Mouse (Mus musculus) midbrain, embryonic 13.5 days (tissue): ENCODE data around the gene Mmp24. TPM values are rescaled to one million over a fixed set of nuclear protein-coding genes. Genes with fewer than 3 reads are reported as not detected.

ENCODE experiments used
- ATAC-seq: fragments of 200-750 bp; cut with Nextera tagmentation; 2 replicates; pipeline ENCODE4 v1.8.0; 2017; ENCODE audit warnings: mild to moderate bottlenecking, moderate TSS enrichment, moderate library complexity
- H3K27ac ChIP-seq: fragments of 300-500 bp; sonication (generic); 2 replicates; pipeline ENCODE4 v1.5.1; 2015; ENCODE audit warnings: inconsistent platforms, mild to moderate bottlenecking, moderate library complexity
- H3K27me3 ChIP-seq: fragments of 300-500 bp; sonication (generic); 2 replicates; pipeline ENCODE4 v1.6.1; 2015; ENCODE audit warnings: mild to moderate bottlenecking, inconsistent platforms
- H3K36me3 ChIP-seq: fragments of 300-500 bp; sonication (generic); 2 replicates; pipeline ENCODE4 v1.6.1; 2015; ENCODE audit warnings: mild to moderate bottlenecking, inconsistent platforms
- H3K4me1 ChIP-seq: fragments of 300-500 bp; sonication (generic); replicated peaks from 2 replicates; pipeline ENCODE4 v1.6.1; 2015; ENCODE audit warnings: inconsistent platforms
- H3K4me2 ChIP-seq: fragments of 300-500 bp; sonication (generic); replicated peaks from 2 replicates; pipeline ENCODE4 v1.6.1; 2015; ENCODE audit warnings: moderate library complexity, mild to moderate bottlenecking, inconsistent platforms
- H3K4me3 ChIP-seq: fragments of 300-500 bp; sonication (generic); replicated peaks from 2 replicates; pipeline ENCODE4 v1.5.1; 2015; ENCODE audit warnings: mild to moderate bottlenecking, inconsistent platforms
- H3K9ac ChIP-seq: fragments of 300-500 bp; sonication (generic); replicated peaks from 2 replicates; pipeline ENCODE4 v1.6.1; 2015; ENCODE audit warnings: mild to moderate bottlenecking, inconsistent platforms
- H3K9me3 ChIP-seq: fragments of 300-500 bp; sonication (generic); 2 replicates; pipeline ENCODE4 v1.6.1; 2016; ENCODE audit warnings: mild to moderate bottlenecking, inconsistent platforms
- WGBS: fragments of 180-500 bp; shearing (Covaris S2); methylation state at CpG from one replicate; pipeline ENCODE4 v1.1.7; 2015; 5-methylcytosine and 5-hydroxymethylcytosine counted together
- polyA plus RNA-seq: library from polyadenylated mRNA; unstranded; fragments of >200 nt; fragmentation: Nextera tagmentation; extraction: Ambion mirVana; gene quantifications from 2 replicates; pipeline ENCODE4 v1.2.1, GENCODE M21; 2015

The Mmp24 gene
- polyA plus RNA-seq, 1 experiment from 2014 or later, result 9.4 TPM

- Histone ChIP-seq H3K9ac (no peak overlapping the region), H3K4me3 (no peak overlapping the region), H3K4me1 (no peaks in the 10 kb centered on the region), H3K4me2 (no peak overlapping the region), H3K27ac (no peak overlapping the region), H3K9me3 (no peaks in the 10 kb centered on the region), H3K36me3 (no peaks in the 10 kb centered on the region), H3K27me3 (no peaks in the 10 kb centered on the region)
- 66% methylated on average over 3 of the region's 3 CpGs for WGBS
- no peak for ATAC-seq
Observed at GRCm38 (mm10) chr2:155745487-155745886, 29.7 kb upstream of the Mmp24 start.

GRCm38 (mm10) chr2:155749394-155749793 lies 25.7 kb upstream of the Mmp24 start:
- peaks cover 13% of the 10 kb centered on the region for H3K27me3 ChIP-seq
- 90% methylated on average over 4 of the region's 4 CpGs for WGBS
- no peaks in the 10 kb centered on the region for H3K9me3 ChIP-seq
- H3K27ac ChIP-seq, result no peak overlapping the region
- H3K4me2 ChIP-seq, result no peak overlapping the region
- H3K4me1 ChIP-seq, result peaks cover 7% of the 10 kb centered on the region
- no peak overlapping the region for H3K4me3 ChIP-seq
- H3K36me3 ChIP-seq, result no peaks in the 10 kb centered on the region
- ATAC-seq, result no peak
- no peak overlapping the region for H3K9ac ChIP-seq

GRCm38 (mm10) chr2:155751014-155751786 lies 23.9 kb upstream of the Mmp24 start, which contains the start of gene Procr:
Gene Procr (plus strand): TSS chr2:155751117.
- Histone ChIP-seq H3K27ac (no peak within 1 kb of the TSS), H3K9me3 (no peaks in the 10 kb centered on the region), H3K9ac (peak within 1 kb of the TSS; percentile 57), H3K4me3 (peak within 1 kb of the TSS; percentile 29), H3K27me3 (peaks cover 13% of the 10 kb centered on the region), H3K36me3 (no peaks in the 10 kb centered on the region), H3K4me1 (peaks cover 7% of the 10 kb centered on the region), H3K4me2 (peak within 1 kb of the TSS; percentile 52)
- no peak for ATAC-seq
- WGBS, result 4% methylated on average over 25 of the region's 25 CpGs

- no peak overlapping the region for H3K9ac ChIP-seq
- 4% methylated on average over 1 of the region's 1 CpGs for WGBS
- H3K27me3 ChIP-seq, result peaks cover 11% of the 10 kb centered on the region
- H3K4me1 ChIP-seq, result peaks cover 6% of the 10 kb centered on the region
- no peak overlapping the region for H3K27ac ChIP-seq
- H3K36me3 ChIP-seq, result no peaks in the 10 kb centered on the region
- ATAC-seq, result no peak
- no peaks in the 10 kb centered on the region for H3K9me3 ChIP-seq
- no peak overlapping the region for H3K4me2 ChIP-seq
- H3K4me3 ChIP-seq, result no peak overlapping the region
Observed at GRCm38 (mm10) chr2:155755746-155756145, 19.4 kb upstream of the Mmp24 start.

GRCm38 (mm10) chr2:155756855-155757566 lies 18.1 kb upstream of the Mmp24 start:
- WGBS, result 64% methylated on average over 14 of the region's 14 CpGs
- no peaks in the 10 kb centered on the region for H3K9me3 ChIP-seq
- no peak overlapping the region for H3K9ac ChIP-seq
- no peak overlapping the region for H3K4me3 ChIP-seq
- H3K4me2 ChIP-seq, result no peak overlapping the region
- no peaks in the 10 kb centered on the region for H3K27me3 ChIP-seq
- no peak overlapping the region for H3K27ac ChIP-seq
- no peaks in the 10 kb centered on the region for H3K36me3 ChIP-seq
- ATAC-seq, result no peak
- H3K4me1 ChIP-seq, result no peaks in the 10 kb centered on the region

GRCm38 (mm10) chr2:155764679-155765418 lies 10.3 kb upstream of the Mmp24 start:
- Histone ChIP-seq H3K9ac (no peak overlapping the region), H3K4me2 (no peak overlapping the region), H3K36me3 (no peaks in the 10 kb centered on the region), H3K27me3 (0 out of 2 replicates have a peak, but pooled peaks cover 8% of the 10 kb centered on the region), H3K4me3 (no peak overlapping the region), H3K4me1 (no peaks in the 10 kb centered on the region), H3K9me3 (no peaks in the 10 kb centered on the region), H3K27ac (no peak overlapping the region)
- peak; percentile 89 for ATAC-seq
- 52% methylated on average over 13 of the region's 13 CpGs for WGBS

DNA sequence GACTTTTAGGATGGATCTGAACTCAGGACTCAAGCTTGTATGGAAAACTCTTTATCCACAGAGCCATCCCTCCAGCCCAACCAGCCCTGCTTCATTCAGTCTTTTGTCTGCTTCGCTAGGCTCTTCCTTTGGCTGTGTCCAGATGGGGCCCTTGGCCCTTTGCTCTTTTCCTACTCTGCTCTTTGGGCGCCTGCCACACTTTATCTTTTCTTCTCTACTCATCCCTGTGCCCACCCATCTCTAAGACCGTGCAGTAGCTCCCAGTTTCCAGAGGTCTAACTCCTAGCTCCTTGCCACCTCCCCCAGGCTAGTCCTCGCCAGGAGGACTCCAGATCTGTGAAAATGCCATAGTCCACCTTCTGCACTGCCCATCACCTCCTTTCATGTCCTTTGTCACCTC lies 1.5 kb upstream of the Mmp24 start:
- H3K27ac ChIP-seq, result no peak overlapping the region
- H3K4me2 ChIP-seq, result no peak overlapping the region
- no peak overlapping the region for H3K4me3 ChIP-seq
- H3K9me3 ChIP-seq, result no peaks in the 10 kb centered on the region
- H3K36me3 ChIP-seq, result no peaks in the 10 kb centered on the region
- no peak for ATAC-seq
- H3K4me1 ChIP-seq, result peaks cover 32% of the 10 kb centered on the region
- 61% methylated on average over 4 of the region's 4 CpGs for WGBS
- H3K9ac ChIP-seq, result no peak overlapping the region
- peaks cover 25% of the 10 kb centered on the region for H3K27me3 ChIP-seq

GRCm38 (mm10) chr2:155774261-155774926 lies 748 bp upstream of the Mmp24 start:
- H3K4me3 ChIP-seq, result peak overlapping the region; percentile 79
- no peak overlapping the region for H3K27ac ChIP-seq
- WGBS, result 60% methylated on average over 11 of the region's 11 CpGs
- H3K4me1 ChIP-seq, result peaks cover 38% of the 10 kb centered on the region
- H3K9me3 ChIP-seq, result no peaks in the 10 kb centered on the region
- H3K4me2 ChIP-seq, result peak overlapping the region; percentile 74
- H3K36me3 ChIP-seq, result no peaks in the 10 kb centered on the region
- peak overlapping the region; percentile 96; the same call in 1 of the 2 replicates for H3K9ac ChIP-seq
- peaks cover 25% of the 10 kb centered on the region for H3K27me3 ChIP-seq
- ATAC-seq, result peak; percentile 22; the same call in 1 of the 2 replicates

DNA sequence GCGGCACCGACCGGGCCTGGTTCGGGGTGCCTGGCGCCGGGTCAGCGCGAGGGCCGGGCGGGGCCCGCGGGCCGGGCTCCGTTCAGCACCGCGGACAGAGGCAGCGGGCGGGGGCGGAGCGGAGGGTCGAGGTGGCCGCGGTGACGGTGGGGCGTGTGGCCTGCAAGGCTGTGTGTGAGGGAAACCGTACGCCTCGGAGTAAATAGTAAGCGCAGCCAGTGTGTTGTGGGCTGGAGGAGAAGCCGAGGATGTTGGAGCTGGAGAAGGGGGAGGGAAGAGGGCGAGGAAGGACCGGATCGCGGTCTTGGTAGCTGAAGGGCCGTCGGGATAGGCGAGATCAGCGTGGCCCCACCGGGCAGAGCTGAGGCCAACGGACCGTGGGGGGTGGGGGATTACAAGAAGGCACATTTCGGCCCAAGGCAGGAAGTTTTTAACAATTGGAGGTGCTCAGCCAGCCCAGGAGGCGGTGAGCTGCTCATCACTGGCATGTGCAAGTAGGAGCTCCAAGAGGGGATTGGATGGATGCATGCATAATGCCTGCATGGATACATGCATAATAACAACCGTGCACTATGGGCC lies 632 bp downstream of the Mmp24 start:
- Histone ChIP-seq H3K4me2 (peak overlapping the region; percentile 74), H3K27ac (peak overlapping the region; percentile 84), H3K36me3 (no peaks in the 10 kb centered on the region), H3K4me1 (peaks cover 38% of the 10 kb centered on the region), H3K9me3 (no peaks in the 10 kb centered on the region), H3K9ac (peak overlapping the region; percentile 96), H3K4me3 (peak overlapping the region; percentile 79), H3K27me3 (peaks cover 25% of the 10 kb centered on the region)
- peak; percentile 80 for ATAC-seq
- under 1% methylated on average over 43 of the region's 44 CpGs for WGBS

DNA sequence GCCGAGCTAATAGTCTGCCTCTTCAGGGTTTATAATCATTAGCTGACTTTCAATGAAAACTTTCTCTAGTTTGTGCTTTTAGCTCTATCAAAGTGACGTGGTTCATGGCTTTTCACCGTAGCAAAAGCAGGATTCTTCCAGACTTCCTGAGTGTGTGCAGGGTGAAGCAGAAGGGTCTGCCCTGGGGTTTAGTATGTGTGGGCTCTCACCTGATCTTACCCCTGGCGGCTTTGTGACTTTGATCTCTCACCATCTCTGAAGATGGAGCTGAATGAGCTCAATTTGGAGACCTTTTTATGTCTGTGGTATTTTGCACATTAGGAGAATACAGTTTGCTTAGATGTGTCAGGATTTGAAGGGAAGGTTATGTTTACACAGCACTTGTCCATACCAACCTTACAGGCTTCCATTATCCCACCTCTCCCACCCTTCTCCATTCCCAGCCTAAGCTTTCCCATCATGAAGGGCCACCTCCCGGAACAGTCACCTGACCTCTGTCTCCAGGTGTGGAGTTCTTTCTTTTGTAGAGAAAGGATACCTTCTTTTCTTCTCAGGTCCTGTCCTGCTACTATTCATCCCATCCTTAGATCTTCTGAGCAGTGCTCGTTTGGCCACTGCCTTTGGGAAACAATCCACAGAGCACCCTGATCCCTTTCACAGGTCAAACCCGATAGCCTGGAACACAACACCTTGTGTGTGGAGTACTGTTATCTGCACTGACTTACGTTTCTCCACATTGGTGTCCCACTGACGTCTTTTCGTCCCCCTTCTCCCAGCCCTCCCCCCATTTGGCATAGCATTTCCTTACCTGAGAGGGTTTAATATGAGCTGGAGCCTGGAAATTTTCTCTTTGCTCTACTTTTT lies 1.9 kb downstream of the Mmp24 start:
- Histone ChIP-seq H3K9me3 (no peaks in the 10 kb centered on the region), H3K4me3 (no peak overlapping the region), H3K4me1 (peaks cover 38% of the 10 kb centered on the region), H3K36me3 (no peaks in the 10 kb centered on the region), H3K27ac (no peak overlapping the region), H3K27me3 (peaks cover 25% of the 10 kb centered on the region), H3K9ac (no peak overlapping the region), H3K4me2 (peak overlapping the region; percentile 74; the same call in 1 of the 2 replicates)
- ATAC-seq, result no peak
- 75% methylated on average over 10 of the region's 10 CpGs for WGBS

DNA sequence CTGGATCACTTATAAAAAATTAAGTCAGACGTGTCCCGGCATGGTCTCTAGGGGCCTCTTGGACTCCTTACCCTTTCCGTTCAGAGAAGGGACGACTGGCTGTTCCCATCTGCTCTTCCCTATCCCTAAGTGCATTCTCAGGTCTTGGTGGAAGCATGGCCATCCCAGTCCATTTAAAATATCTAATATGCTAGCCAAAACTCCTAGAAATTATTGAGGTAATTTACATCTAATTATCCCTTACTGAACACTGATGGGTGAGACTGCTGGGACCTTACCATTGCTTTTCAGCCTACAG lies 2.5 kb downstream of the Mmp24 start:
- Histone ChIP-seq H3K27ac (no peak overlapping the region), H3K4me2 (0 out of 2 replicates have a peak overlapping the region, but pooled peaks have one; percentile 7), H3K4me3 (no peak overlapping the region), H3K36me3 (no peaks in the 10 kb centered on the region), H3K9me3 (no peaks in the 10 kb centered on the region), H3K9ac (no peak overlapping the region), H3K4me1 (peaks cover 38% of the 10 kb centered on the region), H3K27me3 (peaks cover 22% of the 10 kb centered on the region)
- no peak for ATAC-seq
- whole genome bisulfite sequencing, result 53% methylated on average over 4 of the region's 4 CpGs
